Mouse (Mus musculus) limb, embryonic 11.5 days (tissue): ENCODE results near the gene Ksr1. TPM values are rescaled to one million over a fixed set of nuclear protein-coding genes. Genes with fewer than 3 reads are reported as not detected.

Source experiments
- ATAC-seq: fragments of 200-750 bp; cut with Nextera tagmentation; 2 replicates; pipeline ENCODE4 v1.8.0; 2017; ENCODE audit warnings: low read depth; ENCODE audit not compliant: insufficient number of reproducible peaks, low FRiP score, low TSS enrichment
- DNase-seq: peaks from one replicate; pipeline ENCODE4 v3.0.0-alpha.2; 2015; ENCODE audit warnings: low spot score
- H3K27ac ChIP-seq: fragments of 300-500 bp; sonication (generic); replicated peaks from 2 replicates; pipeline ENCODE4 v1.5.1; 2014; ENCODE audit warnings: low read depth, mild to moderate bottlenecking, low read length
- H3K27me3 ChIP-seq: fragments of 300-500 bp; sonication (generic); 2 replicates; pipeline ENCODE4 v1.6.1; 2014; ENCODE audit warnings: mild to moderate bottlenecking, low read length, mixed read lengths; ENCODE audit not compliant: control insufficient read depth, insufficient read depth
- H3K36me3 ChIP-seq: fragments of 300-500 bp; sonication (generic); 2 replicates; pipeline ENCODE4 v1.6.1; 2014; ENCODE audit warnings: mild to moderate bottlenecking, low read length, moderate library complexity, mixed read lengths; ENCODE audit not compliant: control insufficient read depth, insufficient read depth
- H3K4me1 ChIP-seq: fragments of 300-500 bp; sonication (generic); 2 replicates; pipeline ENCODE4 v1.6.1; 2014; ENCODE audit warnings: low read length, mixed read lengths; ENCODE audit not compliant: control insufficient read depth, insufficient read depth
- H3K4me2 ChIP-seq: fragments of 300-500 bp; sonication (generic); 2 replicates; pipeline ENCODE4 v1.6.1; 2014; ENCODE audit warnings: low read depth, mild to moderate bottlenecking, moderate library complexity; ENCODE audit not compliant: severe bottlenecking
- H3K4me3 ChIP-seq: fragments of 300-500 bp; sonication (generic); 2 replicates; pipeline ENCODE4 v1.5.1; 2014; ENCODE audit warnings: low read depth, low read length
- H3K9ac ChIP-seq: fragments of 300-500 bp; sonication (generic); 2 replicates; pipeline ENCODE4 v1.6.1; 2014; ENCODE audit warnings: mild to moderate bottlenecking, low read length
- H3K9me3 ChIP-seq: fragments of 300-500 bp; sonication (generic); 2 replicates; pipeline ENCODE4 v1.6.1; 2016; ENCODE audit warnings: low read length; ENCODE audit not compliant: control insufficient read depth
- WGBS: fragments of 180-500 bp; shearing (Covaris S2); extraction: QIAGEN DNeasy Blood & Tissue Kit; methylation state at CpG from one replicate; pipeline ENCODE4 v1.1.7; 2014; 5-methylcytosine and 5-hydroxymethylcytosine counted together
- polyA plus RNA-seq: library from polyadenylated mRNA; unstranded; fragments of >200 nt; fragmentation: Nextera tagmentation; extraction: Ambion mirVana; gene quantifications from 2 replicates; pipeline ENCODE4 v1.2.1, GENCODE M21; 2014

The Ksr1 gene
- polyA plus RNA-seq, 1 experiment from 2014 or later = 2.2 TPM

GRCm38 (mm10) chr11:79018954-79019704, 127.1 kb downstream of the Ksr1 start:
- Histone ChIP-seq H3K4me2 (no peak overlapping the region), H3K27ac (no peak overlapping the region), H3K27me3 (no peaks in the 10 kb centered on the region), H3K4me1 (peaks cover 15% of the 10 kb centered on the region), H3K9ac (no peak overlapping the region), H3K9me3 (no peaks in the 10 kb centered on the region), H3K36me3 (no peaks in the 10 kb centered on the region), H3K4me3 (no peak overlapping the region)
- 50% methylated on average over 11 of the region's 11 CpGs for whole genome bisulfite sequencing
- ATAC-seq = no peak
- DNase-seq = peak; percentile 85

- Histone ChIP-seq H3K27me3 (no peaks in the 10 kb centered on the region), H3K27ac (no peak overlapping the region), H3K4me2 (no peak overlapping the region), H3K36me3 (no peaks in the 10 kb centered on the region), H3K4me3 (no peak overlapping the region), H3K4me1 (0 out of 2 replicates have a peak, but pooled peaks cover 4% of the 10 kb centered on the region), H3K9ac (no peak overlapping the region), H3K9me3 (no peaks in the 10 kb centered on the region)
- 68% methylated on average over 7 of the region's 7 CpGs for WGBS
- ATAC-seq = no peak
- no peak for DNase-seq
Measured at GRCm38 (mm10) chr11:79017161-79017606, 129.0 kb downstream of the Ksr1 start.

- no peak for DNase-seq
- Histone ChIP-seq H3K27me3 (no peaks in the 10 kb centered on the region), H3K27ac (no peak overlapping the region), H3K36me3 (no peaks in the 10 kb centered on the region), H3K9ac (no peak overlapping the region), H3K9me3 (no peaks in the 10 kb centered on the region), H3K4me3 (no peak overlapping the region), H3K4me2 (no peak overlapping the region), H3K4me1 (0 out of 2 replicates have a peak, but pooled peaks cover 4% of the 10 kb centered on the region)
- no peak for ATAC-seq
- WGBS = 48% methylated on average over 12 of the region's 12 CpGs
Measured at GRCm38 (mm10) chr11:79016236-79016635, 130.0 kb downstream of the Ksr1 start.

- Histone ChIP-seq H3K27ac (no peak overlapping the region), H3K4me2 (no peak overlapping the region), H3K4me1 (0 out of 2 replicates have a peak, but pooled peaks cover 4% of the 10 kb centered on the region), H3K4me3 (no peak overlapping the region), H3K9me3 (no peaks in the 10 kb centered on the region), H3K9ac (no peak overlapping the region), H3K27me3 (no peaks in the 10 kb centered on the region), H3K36me3 (no peaks in the 10 kb centered on the region)
- DNase-seq = no peak
- no peak for ATAC-seq
- WGBS = 90% methylated on average over 24 of the region's 24 CpGs
Measured at GRCm38 (mm10) chr11:79015660-79016215, 130.5 kb downstream of the Ksr1 start.

- ATAC-seq (no peak), DNase-seq (no peak)
- H3K4me3 ChIP-seq = no peak overlapping the region
- H3K36me3 ChIP-seq = no peaks in the 10 kb centered on the region
- H3K4me2 ChIP-seq = no peak overlapping the region
- no peaks in the 10 kb centered on the region for H3K27me3 ChIP-seq
- WGBS = 76% methylated on average over 15 of the region's 15 CpGs
- no peaks in the 10 kb centered on the region for H3K9me3 ChIP-seq
- no peak overlapping the region for H3K9ac ChIP-seq
- 0 out of 2 replicates have a peak, but pooled peaks cover 4% of the 10 kb centered on the region for H3K4me1 ChIP-seq
- H3K27ac ChIP-seq = no peak overlapping the region
Measured at GRCm38 (mm10) chr11:79014602-79015325, 131.4 kb downstream of the Ksr1 start.

- no peaks in the 10 kb centered on the region for H3K36me3 ChIP-seq
- no peak overlapping the region for H3K4me3 ChIP-seq
- DNase-seq = no peak
- WGBS = 74% methylated on average over 9 of the region's 9 CpGs
- H3K4me2 ChIP-seq = no peak overlapping the region
- H3K9me3 ChIP-seq = no peaks in the 10 kb centered on the region
- no peak overlapping the region for H3K9ac ChIP-seq
- no peak overlapping the region for H3K27ac ChIP-seq
- 0 out of 2 replicates have a peak, but pooled peaks cover 4% of the 10 kb centered on the region for H3K4me1 ChIP-seq
- no peak for ATAC-seq
- no peaks in the 10 kb centered on the region for H3K27me3 ChIP-seq
Measured at GRCm38 (mm10) chr11:79013806-79014205, 132.4 kb downstream of the Ksr1 start.

- no peak overlapping the region for H3K4me2 ChIP-seq
- 0 out of 2 replicates have a peak, but pooled peaks cover 4% of the 10 kb centered on the region for H3K4me1 ChIP-seq
- no peak for DNase-seq
- H3K27ac ChIP-seq = no peak overlapping the region
- H3K9me3 ChIP-seq = no peaks in the 10 kb centered on the region
- H3K4me3 ChIP-seq = no peak overlapping the region
- H3K9ac ChIP-seq = no peak overlapping the region
- H3K36me3 ChIP-seq = no peaks in the 10 kb centered on the region
- no peaks in the 10 kb centered on the region for H3K27me3 ChIP-seq
- no peak for ATAC-seq
Measured at GRCm38 (mm10) chr11:79013056-79013455, 133.2 kb downstream of the Ksr1 start.

- no peak overlapping the region for H3K27ac ChIP-seq
- H3K9me3 ChIP-seq = no peaks in the 10 kb centered on the region
- H3K4me3 ChIP-seq = no peak overlapping the region
- no peaks in the 10 kb centered on the region for H3K36me3 ChIP-seq
- 0 out of 2 replicates have a peak, but pooled peaks cover 4% of the 10 kb centered on the region for H3K4me1 ChIP-seq
- no peak overlapping the region for H3K9ac ChIP-seq
- no peak for ATAC-seq
- no peaks in the 10 kb centered on the region for H3K27me3 ChIP-seq
- DNase-seq = no peak
- no peak overlapping the region for H3K4me2 ChIP-seq
- WGBS = 98% methylated on average over 2 of the region's 2 CpGs
Measured at GRCm38 (mm10) chr11:79012529-79012928, 133.7 kb downstream of the Ksr1 start.
